Mouse (Mus musculus) forebrain, embryonic 14.5 days (tissue): ENCODE results near the gene Pde4d. TPM values are rescaled to one million over a fixed set of nuclear protein-coding genes. Genes with fewer than 3 reads are reported as not detected.

ENCODE experiments used
- ATAC-seq: fragments of 200-750 bp; cut with Nextera tagmentation; 2 replicates; pipeline ENCODE4 v1.8.0; 2017; ENCODE audit warnings: mild to moderate bottlenecking, moderate library complexity
- DNase-seq: peaks from one replicate; pipeline ENCODE4 v3.0.0-alpha.2; 2015; ENCODE audit warnings: low spot score
- H3K27ac ChIP-seq: fragments of 300-500 bp; sonication (generic); 2 replicates; pipeline ENCODE4 v1.5.1; 2014; ENCODE audit warnings: low read depth, mild to moderate bottlenecking, control low read depth, low read length, moderate library complexity
- H3K27me3 ChIP-seq: fragments of 300-500 bp; sonication (generic); replicated peaks from 2 replicates; pipeline ENCODE4 v1.6.1; 2014; ENCODE audit warnings: low read length, control low read depth, mixed read lengths; ENCODE audit not compliant: control insufficient read depth, insufficient read depth
- H3K36me3 ChIP-seq: fragments of 300-500 bp; sonication (generic); 2 replicates; pipeline ENCODE4 v1.6.1; 2014; ENCODE audit warnings: low read length, control low read depth; ENCODE audit not compliant: control insufficient read depth, insufficient read depth
- H3K4me1 ChIP-seq: fragments of 300-500 bp; sonication (generic); 2 replicates; pipeline ENCODE4 v1.6.1; 2014; ENCODE audit warnings: antibody characterized with exemption, low read length, control low read depth; ENCODE audit not compliant: control insufficient read depth, insufficient read depth
- H3K4me2 ChIP-seq: fragments of 300-500 bp; sonication (generic); 2 replicates; pipeline ENCODE4 v1.6.1; 2014; ENCODE audit warnings: mild to moderate bottlenecking, control low read depth, low read length
- H3K4me3 ChIP-seq: fragments of 300-500 bp; sonication (generic); 2 replicates; pipeline ENCODE4 v1.5.1; 2014; ENCODE audit warnings: low read depth, low read length, control low read depth
- H3K9ac ChIP-seq: fragments of 300-500 bp; sonication (generic); 2 replicates; pipeline ENCODE4 v1.6.1; 2014; ENCODE audit warnings: mild to moderate bottlenecking, low read length, control low read depth, moderate library complexity
- H3K9me3 ChIP-seq: fragments of 300-500 bp; sonication (generic); replicated peaks from 2 replicates; pipeline ENCODE4 v1.6.1; 2016; ENCODE audit warnings: low read length, control low read depth, mixed read lengths; ENCODE audit not compliant: control insufficient read depth
- WGBS: fragments of 180-500 bp; shearing (Covaris S2); extraction: QIAGEN DNeasy Blood & Tissue Kit; methylation state at CpG from one replicate; pipeline ENCODE4 v1.1.7; 2014; 5-methylcytosine and 5-hydroxymethylcytosine counted together
- polyA plus RNA-seq: library from polyadenylated mRNA; unstranded; fragments of >200 nt; fragmentation: Nextera tagmentation; extraction: Ambion mirVana; gene quantifications from 2 replicates; pipeline ENCODE4 v1.2.1, GENCODE M21; 2014

Pde4d gene
- polyA plus RNA-seq, 1 experiment from 2014 or later = 13.7 TPM

- H3K9ac ChIP-seq = peak overlapping the region; percentile 82
- peak; percentile 96 for DNase-seq
- peak overlapping the region; percentile 65 for H3K4me2 ChIP-seq
- peaks cover 20% of the 10 kb centered on the region; the same call in 1 of the 2 replicates for H3K4me1 ChIP-seq
- H3K9me3 ChIP-seq = no peaks in the 10 kb centered on the region
- H3K4me3 ChIP-seq = peak overlapping the region; percentile 60
- under 1% methylated on average over 12 of the region's 12 CpGs for WGBS
- no peaks in the 10 kb centered on the region for H3K36me3 ChIP-seq
- H3K27me3 ChIP-seq = no peaks in the 10 kb centered on the region
- ATAC-seq = peak; percentile 99
- peak overlapping the region; percentile 94 for H3K27ac ChIP-seq
Measured at GRCm38 (mm10) chr13:109440881-109441280, 991.1 kb downstream of the Pde4d start.

- DNase-seq (peak; percentile 61), ATAC-seq (peak; percentile 37)
- Histone ChIP-seq H3K36me3 (no peaks in the 10 kb centered on the region), H3K9me3 (no peaks in the 10 kb centered on the region), H3K27ac (peak overlapping the region; percentile 94), H3K27me3 (no peaks in the 10 kb centered on the region), H3K4me1 (peaks cover 25% of the 10 kb centered on the region), H3K4me2 (peak overlapping the region; percentile 65), H3K9ac (peak overlapping the region; percentile 82), H3K4me3 (peak overlapping the region; percentile 60)
- WGBS = 30% methylated on average over 12 of the region's 12 CpGs
Measured at GRCm38 (mm10) chr13:109441401-109441973, 991.7 kb downstream of the Pde4d start.

- H3K4me1 ChIP-seq = peaks cover 25% of the 10 kb centered on the region
- H3K4me2 ChIP-seq = peak overlapping the region; percentile 65; the same call in 1 of the 2 replicates
- no peak overlapping the region for H3K4me3 ChIP-seq
- ATAC-seq = no peak
- WGBS = 76% methylated on average over 7 of the region's 7 CpGs
- no peaks in the 10 kb centered on the region for H3K27me3 ChIP-seq
- no peaks in the 10 kb centered on the region for H3K9me3 ChIP-seq
- no peak overlapping the region for H3K9ac ChIP-seq
- H3K27ac ChIP-seq = no peak overlapping the region
- no peaks in the 10 kb centered on the region for H3K36me3 ChIP-seq
- DNase-seq = no peak
Measured at GRCm38 (mm10) chr13:109446138-109446537, 996.4 kb downstream of the Pde4d start.

GRCm38 (mm10) chr13:109448121-109448520 lies 998.4 kb downstream of the Pde4d start:
- 0 out of 2 replicates have a peak, but pooled peaks cover 3% of the 10 kb centered on the region for H3K9me3 ChIP-seq
- H3K4me1 ChIP-seq = peaks cover 17% of the 10 kb centered on the region
- DNase-seq (no peak), ATAC-seq (no peak)
- no peak overlapping the region for H3K27ac ChIP-seq
- no peak overlapping the region for H3K4me3 ChIP-seq
- H3K4me2 ChIP-seq = no peak overlapping the region
- WGBS = 93% methylated on average over 5 of the region's 5 CpGs
- no peaks in the 10 kb centered on the region for H3K27me3 ChIP-seq
- no peaks in the 10 kb centered on the region for H3K36me3 ChIP-seq
- no peak overlapping the region for H3K9ac ChIP-seq

GRCm38 (mm10) chr13:109474344-109474743 lies 1024.6 kb downstream of the Pde4d start:
- DNase-seq (no peak), ATAC-seq (no peak)
- H3K36me3 ChIP-seq = no peaks in the 10 kb centered on the region
- H3K4me1 ChIP-seq = no peaks in the 10 kb centered on the region
- H3K9me3 ChIP-seq = no peaks in the 10 kb centered on the region
- no peak overlapping the region for H3K4me3 ChIP-seq
- no peaks in the 10 kb centered on the region for H3K27me3 ChIP-seq
- H3K9ac ChIP-seq = no peak overlapping the region
- H3K4me2 ChIP-seq = no peak overlapping the region
- H3K27ac ChIP-seq = no peak overlapping the region

- no peaks in the 10 kb centered on the region for H3K27me3 ChIP-seq
- H3K36me3 ChIP-seq = no peaks in the 10 kb centered on the region
- no peak for ATAC-seq
- H3K9ac ChIP-seq = no peak overlapping the region
- H3K9me3 ChIP-seq = no peaks in the 10 kb centered on the region
- DNase-seq = peak; percentile 29
- H3K4me3 ChIP-seq = no peak overlapping the region
- 52% methylated on average over 7 of the region's 7 CpGs for WGBS
- no peak overlapping the region for H3K27ac ChIP-seq
- no peaks in the 10 kb centered on the region for H3K4me1 ChIP-seq
- H3K4me2 ChIP-seq = no peak overlapping the region
Measured at GRCm38 (mm10) chr13:109481446-109481845, 1031.7 kb downstream of the Pde4d start.

GRCm38 (mm10) chr13:109486166-109486565 lies 1036.4 kb downstream of the Pde4d start:
- no peak overlapping the region for H3K27ac ChIP-seq
- ATAC-seq (no peak), DNase-seq (no peak)
- no peaks in the 10 kb centered on the region for H3K27me3 ChIP-seq
- no peaks in the 10 kb centered on the region for H3K9me3 ChIP-seq
- H3K36me3 ChIP-seq = no peaks in the 10 kb centered on the region
- no peak overlapping the region for H3K4me3 ChIP-seq
- peaks cover 10% of the 10 kb centered on the region; the same call in 1 of the 2 replicates for H3K4me1 ChIP-seq
- WGBS = 59% methylated on average over 6 of the region's 6 CpGs
- no peak overlapping the region for H3K9ac ChIP-seq
- no peak overlapping the region for H3K4me2 ChIP-seq

GRCm38 (mm10) chr13:109487378-109487777 lies 1037.6 kb downstream of the Pde4d start:
- Histone ChIP-seq H3K4me3 (no peak overlapping the region), H3K9ac (no peak overlapping the region), H3K4me2 (no peak overlapping the region), H3K36me3 (no peaks in the 10 kb centered on the region), H3K9me3 (no peaks in the 10 kb centered on the region), H3K27me3 (no peaks in the 10 kb centered on the region), H3K4me1 (peaks cover 10% of the 10 kb centered on the region; the same call in 1 of the 2 replicates), H3K27ac (no peak overlapping the region)
- ATAC-seq (peak; percentile 72), DNase-seq (peak; percentile 86)
- WGBS = 31% methylated on average over 2 of the region's 2 CpGs

GRCm38 (mm10) chr13:109490853-109491252 lies 1041.1 kb downstream of the Pde4d start:
- H3K36me3 ChIP-seq = no peaks in the 10 kb centered on the region
- H3K4me1 ChIP-seq = peaks cover 10% of the 10 kb centered on the region; the same call in 1 of the 2 replicates
- H3K27me3 ChIP-seq = no peaks in the 10 kb centered on the region
- WGBS = 61% methylated on average over 2 of the region's 2 CpGs
- H3K4me2 ChIP-seq = no peak overlapping the region
- H3K9me3 ChIP-seq = no peaks in the 10 kb centered on the region
- no peak overlapping the region for H3K27ac ChIP-seq
- ATAC-seq = no peak
- no peak overlapping the region for H3K4me3 ChIP-seq
- DNase-seq = no peak
- H3K9ac ChIP-seq = no peak overlapping the region
